ENCODE assay signal across 8 mouse cellular contexts in the genomic region with DNA sequence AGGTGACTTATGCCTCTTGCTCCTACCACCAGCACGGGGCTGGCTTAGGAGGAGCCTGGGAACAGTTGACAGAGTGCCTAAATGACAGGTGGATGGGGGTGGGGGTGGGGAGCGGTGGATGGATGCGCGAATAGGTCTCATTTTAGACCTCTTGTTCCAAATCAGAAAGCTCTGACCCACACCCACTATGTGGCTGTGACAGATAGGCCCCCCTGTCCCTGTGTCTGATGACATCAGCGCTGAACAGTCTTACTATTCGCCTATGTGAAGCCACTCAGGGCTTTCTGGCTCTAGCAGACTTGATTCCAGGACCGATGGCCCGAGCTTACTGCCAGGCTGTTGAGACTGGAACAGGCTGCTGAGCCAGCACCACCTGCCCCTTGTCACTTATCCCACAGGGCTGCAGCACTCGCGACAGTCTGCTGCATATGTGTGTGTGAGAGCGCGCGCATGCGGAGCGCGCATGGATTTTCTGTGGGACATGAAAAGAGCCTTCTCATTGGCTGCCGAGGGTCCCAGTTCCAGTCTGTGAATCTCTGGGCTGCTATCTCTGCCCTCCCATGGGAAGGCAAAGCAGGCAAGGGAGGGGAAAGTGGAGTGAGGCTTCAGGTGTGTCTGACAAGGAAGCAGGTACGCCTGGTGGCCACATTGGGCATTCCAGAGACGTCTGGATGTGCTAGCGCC.
DNase-seq lines count a peak whose midpoint lies in the region; ATAC-seq lines count a peak whose summit lies in the region.

No protein-coding gene starts in this region.

- intact Hi-C loops in left cerebral cortex, postnatal 4 days (cut with DNase I): no loop called here

- H3K9ac ChIP-seq in kidney, embryonic 16.5 days (replicated peaks; ENCODE audit: low read length): 0 out of 2 replicates have a peak overlapping the region, but pooled peaks have one; percentile 22
- H3K9ac ChIP-seq in hindbrain, embryonic 12.5 days: 0 out of 2 replicates have a peak overlapping the region, but pooled peaks have one; percentile 32

- ATAC-seq in kidney, embryonic 16.5 days (ENCODE audit: low FRiP score, low TSS enrichment): peak; percentile 40
- peak; percentile 79 for ATAC-seq in hindbrain, embryonic 12.5 days (ENCODE audit: low FRiP score)
- no peak for ATAC-seq in granulocyte monocyte progenitor cell, adult 5-6 weeks (replicated peaks; ENCODE audit: poor library complexity, severe bottlenecking)

- peaks cover 28% of the 10 kb centered on the region for H3K4me1 ChIP-seq in kidney, embryonic 16.5 days (ENCODE audit: insufficient read depth, low read length)
- peaks cover 10% of the 10 kb centered on the region for H3K4me1 ChIP-seq in hindbrain, embryonic 12.5 days

- peak overlapping the region; percentile 27 for H3K4me3 ChIP-seq in kidney, embryonic 16.5 days (ENCODE audit: low read length)
- peak overlapping the region; percentile 26 for H3K4me3 ChIP-seq in hindbrain, embryonic 12.5 days

- no peaks in the 10 kb centered on the region for H3K36me3 ChIP-seq in kidney, embryonic 16.5 days (ENCODE audit: insufficient read depth, low read length)
- no peaks in the 10 kb centered on the region for H3K36me3 ChIP-seq in hindbrain, embryonic 12.5 days

- WGBS in kidney, embryonic 16.5 days: 28% methylated on average over 20 of the region's 20 CpGs
- WGBS in hindbrain, embryonic 12.5 days: 21% methylated on average over 20 of the region's 20 CpGs

- peaks cover 58% of the 10 kb centered on the region; the same call in 1 of the 2 replicates for H3K27me3 ChIP-seq in kidney, embryonic 16.5 days (ENCODE audit: insufficient read depth, low read length)
- peaks cover 72% of the 10 kb centered on the region for H3K27me3 ChIP-seq in hindbrain, embryonic 12.5 days

- DNase-seq in kidney, adult 11 months: no peak
- peak; percentile 74 for DNase-seq in cerebellum, adult 9-10 months
- peak; percentile 34 for DNase-seq in left cerebral cortex, postnatal 4 days
- DNase-seq in right cerebral cortex, postnatal 25 days: peak; percentile 68
- no peak for DNase-seq in adrenal gland, adult (ENCODE audit: inconsistent age in 2 of 2, low spot score in 1 of 2)

- no peaks in the 10 kb centered on the region for H3K9me3 ChIP-seq in kidney, embryonic 16.5 days (ENCODE audit: low read length)
- H3K9me3 ChIP-seq in hindbrain, embryonic 12.5 days (replicated peaks): no peaks in the 10 kb centered on the region

- H3K4me2 ChIP-seq in kidney, embryonic 16.5 days (replicated peaks; ENCODE audit: low read depth, low read length): peak overlapping the region; percentile 48
- H3K4me2 ChIP-seq in hindbrain, embryonic 12.5 days (replicated peaks): peak overlapping the region; percentile 57

- no peak overlapping the region for H3K27ac ChIP-seq in kidney, embryonic 16.5 days (ENCODE audit: low read length)
- no peak overlapping the region for H3K27ac ChIP-seq in hindbrain, embryonic 12.5 days

Comparison
In these comparisons a context has a peak if more than half of its experiments do, and no peak if none do; other contexts are left out.
1. DNase-seq: peak in cerebellum, adult 9-10 months (single experiment), left cerebral cortex, postnatal 4 days (single experiment) and right cerebral cortex, postnatal 25 days (single experiment); none in kidney, adult 11 months (single experiment) and adrenal gland, adult (0 of 2).